Mouse (Mus musculus) kidney, postnatal 36 days (tissue): ENCODE results near the gene Nudt15.
A peak's percentile ranks its signal among the peaks of the same experiment; 100 is the strongest.
"Not testable (repeated sequence)": the region's sequence is repeated elsewhere in the genome, so short reads cannot be mapped to it uniquely, and the experiment has no call there.

Experiments
- DNase-seq, 2 experiments: peaks; one replicate each; pipeline ENCODE4 v3.0.0; 2021 to 2022; ENCODE audit warnings: mixed read lengths in 2 of 2

The Nudt15 gene

DNA sequence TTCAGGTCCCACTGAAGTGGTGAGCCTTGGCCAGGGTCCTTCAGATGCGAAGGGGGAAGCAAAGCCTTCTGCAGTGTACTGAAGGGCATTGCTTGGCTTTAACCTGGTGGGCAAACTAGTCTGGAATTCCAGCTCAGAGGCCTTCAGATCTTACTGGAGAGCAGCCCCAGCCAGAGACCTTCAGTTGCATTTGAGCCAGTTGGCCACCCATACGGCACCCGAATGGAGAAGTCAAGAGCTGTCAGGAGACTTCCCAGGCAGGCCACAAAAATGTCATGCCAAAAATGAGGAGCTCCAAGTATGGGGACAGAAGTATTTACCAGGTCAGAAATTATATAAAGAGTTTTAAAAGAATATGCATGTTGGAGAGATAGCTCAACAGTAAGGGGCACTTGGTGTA lies at the start of gene Nudt15:
Gene Nudt15 (minus strand): TSS at position 192 of the 400 bp plus-strand sequence.
- no peak for DNase-seq

DNA sequence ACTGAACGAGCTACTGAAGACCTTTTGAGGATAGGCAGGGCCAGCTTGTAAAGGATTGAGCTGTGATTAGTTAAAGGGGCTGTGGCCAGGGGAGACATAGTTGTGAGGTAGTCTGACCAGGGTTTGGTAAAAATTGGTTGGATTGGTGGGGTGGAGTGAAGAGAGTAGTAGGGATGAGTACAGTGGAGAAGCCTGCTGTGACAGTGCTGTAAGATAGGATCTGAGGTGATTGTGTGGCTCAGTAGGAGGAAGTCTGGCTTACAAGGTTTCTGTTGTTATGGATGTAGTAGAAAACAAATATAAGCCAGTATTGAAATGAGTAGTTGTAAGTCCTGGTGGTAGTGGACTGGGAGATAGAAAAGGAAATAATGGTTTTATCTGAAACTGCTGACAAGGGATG lies 44.1 kb upstream of the Nudt15 start:
- no peak for DNase-seq

DNA sequence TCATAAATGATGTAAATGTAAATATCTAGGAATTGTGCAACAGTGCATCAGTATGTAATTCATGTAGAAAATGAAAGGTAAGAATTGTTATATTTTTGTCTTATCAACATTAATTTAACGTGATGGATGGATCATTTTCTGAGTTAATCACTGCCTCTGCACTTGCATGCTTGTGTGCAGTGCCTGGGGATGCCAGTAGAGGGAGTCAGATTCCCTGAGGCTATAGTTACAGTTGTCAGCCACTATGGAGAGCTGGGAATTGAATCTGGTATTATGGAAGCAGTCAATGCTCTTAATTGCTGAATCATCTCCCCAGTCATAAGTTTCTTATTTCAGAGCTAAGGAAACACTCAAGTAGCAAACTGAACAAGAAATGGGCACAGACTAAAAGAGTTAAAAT lies 40.0 kb upstream of the Nudt15 start:
- peak in 1 of 2 experiments; percentile 35 for DNase-seq

DNA sequence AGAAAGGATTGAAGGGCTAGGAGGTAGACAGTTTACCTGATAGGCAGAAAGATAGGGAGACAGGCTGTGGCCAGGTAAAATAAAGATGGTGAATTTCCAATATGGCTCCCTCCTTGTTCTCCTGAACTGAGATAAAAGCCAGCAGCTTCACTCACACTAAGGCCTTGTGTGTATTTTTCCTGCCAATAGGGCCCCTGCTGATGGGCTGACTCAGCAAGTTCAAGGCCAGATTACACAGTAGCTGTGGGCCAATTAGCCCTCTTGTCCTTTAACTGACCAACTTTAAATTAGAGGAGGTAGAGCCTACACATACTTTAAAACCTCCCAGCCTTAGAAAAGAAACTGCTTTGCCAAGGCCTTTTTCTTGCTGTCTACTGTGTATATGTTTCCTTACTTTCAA lies 28.3 kb upstream of the Nudt15 start:
- DNase-seq = peak; percentile 7 to 15

DNA sequence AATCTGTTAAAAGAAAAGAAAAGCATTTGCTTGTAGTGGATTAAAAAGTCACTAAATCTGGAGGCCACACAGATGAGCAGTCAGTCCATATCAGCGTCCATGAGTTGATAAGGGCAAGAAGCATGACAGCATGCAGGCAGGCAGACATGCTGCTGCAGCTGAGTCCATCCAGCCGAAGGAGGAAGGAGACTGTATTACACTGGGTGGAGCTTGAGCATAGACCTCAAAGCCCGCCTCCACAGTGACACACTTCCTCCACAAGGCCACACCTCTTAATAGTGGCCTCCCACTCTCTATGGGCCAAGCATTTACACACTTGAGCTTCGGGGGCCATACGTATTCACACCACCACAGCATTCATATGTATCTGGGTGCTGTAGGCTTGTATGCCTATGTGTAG lies 26.0 kb upstream of the Nudt15 start:
- DNase-seq = no peak

DNA sequence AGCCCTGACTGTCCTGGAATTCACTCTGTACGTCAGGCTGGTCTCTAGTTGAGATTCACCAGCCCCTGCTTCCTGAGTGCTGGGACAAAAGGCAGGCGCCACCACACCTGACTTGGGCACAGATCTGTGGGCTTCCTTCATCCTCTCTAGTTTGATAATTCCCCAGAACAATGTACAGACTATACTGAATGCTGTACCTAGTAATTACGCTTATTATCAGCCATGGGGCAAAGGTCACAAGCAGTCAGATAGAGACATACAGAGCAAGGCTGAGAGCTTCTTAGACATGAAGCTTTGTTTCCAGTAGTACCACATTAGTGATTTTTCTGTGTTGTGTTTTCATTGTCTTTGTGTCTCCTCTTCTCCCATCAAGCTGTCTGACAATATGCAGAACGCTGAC lies 23.1 kb upstream of the Nudt15 start:
- no peak for DNase-seq

DNA sequence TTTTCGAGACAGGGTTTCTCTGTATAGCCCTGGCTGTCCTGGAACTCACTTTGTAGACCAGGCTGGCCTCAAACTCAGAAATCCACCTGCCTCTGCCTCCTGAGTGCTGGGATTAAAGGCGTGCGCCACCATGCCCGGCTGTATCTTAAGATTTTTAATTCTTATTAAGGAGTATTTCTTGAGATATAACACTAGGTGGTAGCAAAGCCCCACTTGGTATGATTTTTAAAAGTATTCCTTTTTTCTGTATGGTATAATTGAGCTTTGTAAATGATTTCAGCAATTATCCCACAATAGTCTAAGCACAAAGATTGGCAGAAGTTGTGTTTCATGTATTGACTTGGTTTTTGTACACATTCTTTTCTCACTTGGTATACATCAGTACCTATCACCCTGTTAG lies 21.8 kb upstream of the Nudt15 start:
- DNase-seq = not testable (repeated sequence)

DNA sequence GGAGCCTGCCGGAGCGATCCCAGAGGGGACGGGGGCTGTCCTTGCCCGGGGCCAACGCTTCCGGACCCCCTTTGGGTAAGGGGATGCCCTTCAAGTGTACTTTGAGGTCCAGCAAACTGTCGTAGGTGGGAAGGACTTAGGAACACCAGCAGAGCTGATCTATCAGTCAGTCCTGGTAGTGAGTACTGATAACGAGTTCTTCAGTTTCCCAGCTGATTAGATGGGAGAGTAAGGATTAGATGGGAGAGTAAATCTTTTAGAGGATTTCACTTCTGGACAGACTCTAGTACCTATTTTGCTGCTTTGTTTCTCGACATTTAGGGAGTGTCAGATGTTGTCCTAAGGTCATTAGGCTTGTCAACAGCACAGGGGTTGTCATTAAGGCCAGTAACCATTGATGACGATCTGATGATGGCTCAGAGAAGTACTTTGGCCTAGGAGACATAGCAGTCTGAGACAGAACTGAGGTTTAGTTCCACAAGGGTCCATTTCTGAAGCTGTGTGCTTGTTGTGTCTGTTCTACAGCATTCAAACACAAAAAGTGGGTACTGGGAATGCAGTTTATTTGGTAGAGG lies 5.2 kb upstream of the Nudt15 start:
- DNase-seq = no peak

DNA sequence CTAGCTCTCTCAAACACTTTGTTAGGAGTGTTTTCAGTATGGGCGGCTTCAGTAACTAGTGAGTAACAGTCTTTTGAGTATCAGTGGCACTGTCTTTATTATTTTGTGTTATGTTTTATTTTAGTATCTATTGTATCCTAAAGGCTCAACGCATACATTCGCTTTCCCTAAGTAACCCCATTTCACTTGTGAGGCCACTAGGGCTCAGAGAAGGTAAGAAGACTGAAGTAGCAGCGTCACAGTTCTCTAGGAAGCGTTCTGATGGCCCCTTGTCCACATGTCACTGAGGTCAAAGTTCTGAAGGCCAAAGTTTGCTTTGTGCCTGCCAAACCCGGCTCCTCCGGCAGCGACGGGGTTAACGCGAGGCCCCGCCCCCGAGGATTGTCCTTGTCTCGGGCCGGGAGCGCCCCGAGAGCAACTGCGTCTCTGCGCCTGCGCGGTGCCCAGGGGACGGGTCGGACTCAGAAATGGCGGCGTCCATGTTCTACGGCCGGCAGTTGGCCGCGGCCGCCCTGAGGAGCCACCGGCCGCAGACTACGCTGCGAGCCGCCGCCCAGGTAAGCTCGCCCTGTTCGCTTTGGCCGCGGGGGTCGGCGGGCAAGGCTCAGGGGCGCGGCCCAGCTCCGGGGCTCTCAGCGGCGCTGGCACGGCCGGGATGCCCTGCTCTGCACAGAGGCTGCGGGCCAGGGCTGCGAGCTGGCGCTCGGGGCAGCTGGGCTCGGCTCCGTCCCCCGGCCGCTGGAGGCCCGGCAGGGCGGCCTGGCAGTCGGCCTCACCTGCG lies 4.5 kb upstream of the Nudt15 start:
- peak; percentile 97 to 99 for DNase-seq

DNA sequence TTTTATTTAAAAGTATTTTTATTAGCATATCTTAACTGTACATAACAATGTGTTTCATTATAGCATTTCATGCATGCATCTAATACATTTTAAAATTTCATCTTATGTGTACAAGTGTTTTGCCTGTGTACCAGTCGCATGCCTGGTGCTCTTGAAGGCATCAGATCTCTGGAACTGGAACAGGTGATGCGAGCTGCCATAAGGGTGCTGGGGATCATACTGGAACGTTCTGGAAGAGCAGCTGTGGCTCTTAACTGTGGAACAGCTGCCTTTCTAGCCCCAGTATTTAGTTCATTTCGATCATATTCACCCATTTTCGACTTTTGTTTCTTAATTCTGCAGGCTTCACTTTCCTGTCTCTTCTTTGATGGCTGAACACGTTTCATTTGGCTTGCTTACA lies 3.1 kb upstream of the Nudt15 start:
- DNase-seq = no peak

DNA sequence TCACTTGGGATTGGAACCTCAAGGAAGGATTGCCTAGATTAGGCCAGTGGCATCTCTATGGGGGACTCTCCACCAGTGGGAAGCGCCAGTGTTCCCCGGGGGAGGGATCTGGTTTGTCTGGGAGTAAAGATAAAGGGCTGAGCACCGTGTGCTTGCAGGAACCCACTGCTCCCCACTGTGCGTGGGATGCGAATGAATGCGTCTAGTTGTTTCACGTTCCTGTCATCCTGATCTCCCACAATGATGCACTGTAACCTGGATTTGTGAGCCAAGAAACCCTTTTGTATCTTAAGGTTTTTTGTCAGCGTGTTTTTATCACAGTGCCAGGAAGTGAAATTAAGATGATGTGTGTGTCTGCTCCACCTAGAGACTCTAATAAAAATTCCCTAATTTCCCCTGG lies 2.7 kb upstream of the Nudt15 start:
- DNase-seq = no peak

DNA sequence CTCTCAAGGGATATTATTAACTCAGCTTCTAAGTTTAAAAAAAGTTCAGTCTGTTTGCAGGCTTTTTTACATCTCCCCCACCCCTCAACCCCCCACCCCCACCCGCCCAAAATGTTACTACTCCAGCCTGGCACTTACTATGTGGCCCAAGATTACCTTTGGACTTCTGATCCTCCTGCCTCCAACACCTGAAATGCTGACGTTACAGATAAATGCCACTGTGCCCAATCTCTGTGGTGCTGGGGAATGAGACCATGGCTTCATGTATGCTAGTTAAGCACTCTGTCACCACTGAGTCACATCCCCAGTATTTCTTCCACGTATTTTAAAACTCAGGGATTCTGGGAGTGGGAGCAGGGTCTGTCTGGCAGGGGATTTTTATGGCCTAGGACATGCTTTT lies 2.2 kb upstream of the Nudt15 start:
- peak; percentile 35 to 54 for DNase-seq

DNA sequence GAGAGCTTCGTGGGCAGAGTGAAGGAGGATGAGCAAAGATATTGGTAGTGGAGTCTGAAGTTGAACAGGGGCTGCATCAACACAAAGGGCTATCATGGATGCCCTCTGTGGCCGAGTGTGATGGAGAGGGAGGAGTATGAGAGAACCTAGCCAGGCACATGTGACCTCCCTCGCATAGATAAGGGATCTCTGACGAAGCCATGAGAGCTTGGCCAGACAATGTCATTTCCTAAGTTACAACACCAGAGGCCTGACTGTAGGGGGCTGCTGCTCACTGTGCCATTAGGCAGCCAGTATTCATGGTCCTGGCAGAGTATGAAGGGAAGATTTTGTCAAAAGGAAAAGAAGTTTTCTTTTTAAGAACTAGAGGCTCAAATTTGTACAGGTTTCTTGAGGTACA lies 1.0 kb downstream of the Nudt15 start:
- DNase-seq = no peak

DNA sequence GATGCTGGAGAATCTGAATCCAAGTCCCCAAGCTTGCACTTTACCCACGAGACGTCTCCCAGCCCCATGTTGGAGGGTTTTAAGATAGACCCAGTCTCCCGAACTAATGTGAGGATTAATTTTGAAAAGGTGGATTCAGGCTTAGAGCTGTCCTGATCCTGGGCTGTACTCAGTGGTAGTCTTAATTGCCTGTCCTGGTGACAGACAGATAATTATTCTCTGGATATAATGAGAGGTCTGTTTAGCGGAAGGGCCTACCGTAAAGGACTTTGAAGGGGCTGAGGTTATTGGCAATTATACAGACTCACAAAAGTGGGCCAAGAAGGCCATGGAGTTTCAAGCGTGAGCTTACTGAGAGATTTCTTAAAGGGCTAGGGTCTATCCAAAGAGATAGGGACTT lies 4.3 kb downstream of the Nudt15 start:
- no peak for DNase-seq

DNA sequence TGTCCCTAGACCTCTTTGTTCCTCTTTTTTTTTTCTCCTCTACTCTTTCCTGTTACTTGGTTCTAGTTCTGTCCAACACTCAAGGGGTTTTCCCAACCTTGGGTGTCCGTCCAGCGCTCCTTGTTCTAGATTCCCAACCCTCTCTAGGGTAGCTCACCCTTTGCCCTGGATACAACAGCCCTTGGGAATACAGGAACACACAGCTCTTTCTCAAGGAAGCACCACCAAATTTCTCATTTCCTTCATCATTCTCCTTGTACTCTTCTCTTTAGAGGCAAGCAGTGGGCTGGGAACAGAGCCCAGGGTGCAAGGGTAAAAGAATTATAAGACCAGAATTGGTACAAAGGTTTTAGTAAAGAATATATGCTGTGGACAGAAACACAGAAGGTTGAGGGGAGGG lies 12.4 kb downstream of the Nudt15 start:
- DNase-seq = no peak

DNA sequence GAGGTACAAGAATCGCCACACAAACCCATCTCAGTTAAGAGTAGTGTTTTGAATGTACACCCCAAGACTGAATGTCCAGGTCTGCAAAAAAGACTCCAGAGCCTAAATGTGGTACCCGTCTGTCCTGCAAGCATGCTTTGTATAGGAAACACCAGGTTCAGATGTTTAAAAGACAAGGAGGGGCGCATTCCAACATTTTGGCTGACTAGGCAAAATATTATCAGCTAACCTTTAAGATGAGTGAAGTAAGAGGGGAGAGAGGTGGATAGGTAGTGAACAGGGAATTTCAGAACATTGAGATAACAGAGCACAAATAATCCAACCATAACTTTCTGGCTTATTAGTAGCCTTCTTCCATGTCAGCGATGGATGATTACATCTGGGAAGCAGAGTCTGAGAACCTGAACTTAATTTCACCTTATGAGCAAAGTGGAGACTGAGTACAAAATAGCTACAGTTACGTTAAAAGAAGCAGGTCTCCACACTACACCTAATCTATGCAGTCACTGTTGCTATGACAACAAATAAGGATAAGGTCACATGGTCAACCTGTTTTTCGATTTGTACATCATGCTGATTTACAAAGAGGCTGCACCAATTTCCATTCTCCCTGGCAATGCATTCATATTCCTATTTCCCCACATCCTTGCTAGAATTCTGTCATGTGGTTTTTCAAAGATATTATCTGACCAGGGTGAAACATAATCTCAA lies 14.1 kb downstream of the Nudt15 start:
- no peak for DNase-seq

DNA sequence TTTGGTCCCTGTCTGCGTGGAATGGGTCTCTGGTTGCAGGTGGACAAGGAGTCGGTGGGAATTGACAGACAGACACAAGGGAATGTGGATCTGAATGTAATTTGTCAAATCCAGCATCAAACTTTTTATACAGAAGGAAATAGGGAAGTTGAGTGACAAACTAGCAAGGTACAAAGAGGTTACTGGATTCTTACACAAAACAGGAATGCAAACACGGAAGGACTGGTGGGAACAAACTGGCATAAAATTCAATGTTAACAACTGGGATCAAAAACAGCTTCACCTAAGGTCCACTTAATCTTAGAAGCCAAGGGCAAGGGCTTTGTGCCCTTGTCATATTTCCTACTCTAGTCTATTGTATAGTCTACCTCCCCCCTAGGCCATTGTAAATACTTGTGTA lies 19.4 kb downstream of the Nudt15 start:
- DNase-seq = not testable (repeated sequence)

DNA sequence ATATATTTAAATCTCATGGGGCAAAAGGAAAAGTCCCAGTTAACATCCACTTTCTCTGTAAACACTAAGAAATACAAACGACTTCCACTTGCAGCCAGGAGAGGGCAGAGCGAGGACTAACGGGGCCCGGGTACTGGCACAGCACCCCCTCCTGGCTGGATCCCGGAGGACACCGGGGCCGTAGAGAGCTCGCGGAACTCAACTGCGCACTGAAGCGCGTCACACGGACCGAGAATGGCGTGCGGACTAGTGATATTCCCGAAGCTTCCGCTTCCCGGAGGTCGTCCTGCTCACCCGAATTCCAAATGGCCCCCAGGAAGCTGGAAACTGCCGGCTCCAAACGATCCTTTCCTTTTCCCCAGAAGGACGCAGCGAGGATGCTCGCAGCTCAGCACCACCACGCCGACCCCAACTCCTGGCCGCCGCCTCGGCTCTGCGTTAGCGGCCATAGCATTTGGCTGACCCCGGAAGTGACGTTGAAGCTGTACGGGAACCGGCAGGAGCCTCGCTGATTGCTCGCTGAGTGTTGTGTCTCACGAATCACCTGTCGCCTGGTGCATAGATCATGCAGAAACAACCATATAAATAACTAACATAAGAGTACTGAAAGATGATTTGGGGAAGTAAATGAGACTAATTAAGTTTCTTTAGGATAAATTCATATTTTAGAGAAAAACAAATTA lies 23.1 kb downstream of the Nudt15 start, which contains the start of gene Sucla2:
Gene Sucla2 (plus strand): TSS at position 554 of the 683 bp plus-strand sequence.
- DNase-seq = peak; percentile 95 to 96

DNA sequence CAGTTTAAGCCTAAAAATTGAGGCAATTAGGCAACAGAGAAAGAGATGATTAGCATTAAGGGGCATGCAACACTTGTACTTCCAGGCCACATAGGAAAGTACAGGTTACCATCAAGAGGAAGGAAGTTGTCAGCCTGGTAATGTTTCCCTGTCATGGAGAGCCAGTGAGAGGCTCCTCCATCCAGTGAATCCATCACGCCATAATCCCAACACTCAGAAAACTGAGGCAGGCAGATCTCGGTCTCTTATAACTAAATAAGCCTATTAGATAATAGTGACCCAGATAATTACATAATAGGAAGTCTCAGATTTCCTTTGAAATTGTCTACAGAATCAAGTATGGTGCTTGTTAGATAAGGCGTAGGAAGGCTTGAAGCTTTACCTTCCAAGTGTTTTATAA lies 23.9 kb downstream of the Nudt15 start:
- DNase-seq = no peak

DNA sequence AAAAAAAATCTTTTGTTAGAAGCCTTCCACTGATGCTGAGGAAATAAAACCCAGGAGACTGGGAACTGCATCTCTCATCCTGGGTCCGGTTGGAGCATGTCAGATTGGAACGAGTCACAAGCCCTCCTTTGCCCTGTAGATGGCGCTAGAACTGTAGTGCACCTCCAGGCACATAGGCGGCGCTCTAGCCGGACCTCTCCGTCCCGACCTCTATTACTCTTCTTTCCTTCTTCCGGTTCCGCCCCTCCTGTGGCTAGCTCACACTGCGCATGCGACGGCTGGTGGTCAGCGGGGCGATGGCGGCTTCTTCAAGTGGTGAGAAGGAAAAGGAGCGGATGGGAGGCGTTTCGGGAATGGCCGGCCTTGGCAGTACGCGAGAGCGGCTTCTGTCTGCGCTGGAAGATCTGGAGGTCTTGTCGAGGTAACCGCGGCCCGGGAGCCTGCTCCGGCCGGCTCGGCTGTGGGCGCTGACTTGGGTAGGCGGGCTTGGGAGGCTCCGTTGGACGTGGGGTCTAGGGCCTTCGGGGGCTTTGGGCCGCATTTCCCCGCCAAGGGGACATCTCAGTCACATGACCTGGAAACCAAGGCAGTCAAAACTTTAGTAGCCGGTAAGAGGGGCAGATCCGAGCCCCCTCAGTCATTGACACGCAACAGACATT lies 38.1 kb downstream of the Nudt15 start, which contains the start of gene Med4:
Gene Med4 (plus strand): TSS at position 261 of the 659 bp plus-strand sequence.
- DNase-seq = peak; percentile 95 to 96

DNA sequence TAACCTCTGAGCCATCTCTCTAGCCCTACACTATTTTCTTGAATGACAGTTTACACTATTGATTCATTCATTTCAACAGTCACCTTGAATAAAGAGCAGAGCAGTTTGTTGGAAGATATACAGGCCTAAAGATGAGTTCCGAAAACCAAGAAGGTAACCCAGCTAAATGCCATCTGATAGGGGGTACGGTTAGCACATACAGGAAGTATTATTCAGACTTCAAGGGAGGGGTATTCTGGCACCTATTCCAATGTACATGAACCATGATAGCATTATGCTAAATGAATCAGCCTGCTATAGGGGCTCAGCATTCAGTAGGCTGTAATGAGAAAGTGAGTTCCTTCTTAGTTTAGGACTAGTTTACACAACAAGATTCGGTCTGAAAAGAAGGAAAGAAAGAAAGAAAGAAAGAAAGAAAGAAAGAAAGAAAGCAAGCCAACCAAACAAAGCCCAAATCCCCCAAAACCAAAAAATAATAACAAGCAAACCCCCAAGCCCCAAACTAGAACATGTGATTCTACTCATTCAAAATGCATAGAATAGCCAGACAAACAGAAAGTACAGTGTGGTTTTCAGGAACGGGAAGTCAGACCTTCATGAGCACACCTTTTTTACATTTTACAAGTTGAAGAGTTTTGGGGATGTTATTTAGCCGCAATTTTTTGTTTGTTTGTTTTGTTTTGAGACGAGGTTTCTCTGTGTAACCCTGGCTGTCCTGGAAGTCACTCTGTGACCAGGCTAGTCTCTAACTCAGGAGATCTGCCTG lies 39.2 kb downstream of the Nudt15 start:
- DNase-seq = no peak
